Mouse (Mus musculus): ENCODE data around the gene 1700113H08Rik. TPM values are rescaled to one million over a fixed set of nuclear protein-coding genes. Genes with fewer than 3 reads are reported as not detected.

The 1700113H08Rik gene
- total RNA-seq (2015) (not detected in 2 replicates), total RNA-seq (2017) (not detected in 2 replicates)

DNA sequence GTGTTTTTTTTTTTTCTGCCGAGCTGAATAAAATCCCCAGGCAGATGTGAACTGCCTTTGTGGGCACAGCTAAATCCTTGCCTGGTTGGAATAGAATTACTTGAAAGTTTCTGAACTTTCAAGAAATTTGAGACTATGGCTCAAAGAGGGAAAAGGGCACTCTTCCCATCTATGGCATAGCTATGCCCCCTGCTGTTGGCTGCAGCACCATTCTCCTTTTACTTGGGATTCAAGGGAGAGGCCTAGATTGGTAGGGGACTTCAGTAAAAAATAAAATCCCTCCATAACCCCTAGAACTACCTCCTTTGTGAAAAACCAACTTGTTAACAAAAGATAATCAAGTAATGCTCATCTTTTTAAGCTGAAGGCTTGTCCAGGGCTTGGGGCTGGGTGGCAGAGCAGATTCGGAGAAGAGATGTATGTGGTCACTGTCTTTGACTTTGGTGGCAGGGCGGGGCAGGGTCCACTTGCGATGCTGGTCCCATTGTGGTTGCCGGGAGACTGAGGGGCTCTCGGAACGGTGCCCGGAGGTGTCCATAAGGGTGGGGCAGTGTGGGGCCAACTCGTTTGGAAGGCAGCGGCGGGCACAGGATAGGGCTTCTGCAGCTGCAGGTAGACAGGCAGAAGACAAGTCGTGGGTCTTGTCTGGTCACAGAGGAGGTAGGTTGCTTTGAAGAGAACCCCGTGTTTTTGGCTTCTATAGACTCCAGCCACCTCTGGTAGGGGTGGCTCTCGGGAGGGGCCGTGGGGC, at the start of gene 1700113H08Rik:
TSS of gene 1700113H08Rik (plus strand) at position 546 of the 751 bp plus-strand sequence.
- ATAC-seq (replicated peaks; ENCODE audit: poor library complexity), result no peak

DNA sequence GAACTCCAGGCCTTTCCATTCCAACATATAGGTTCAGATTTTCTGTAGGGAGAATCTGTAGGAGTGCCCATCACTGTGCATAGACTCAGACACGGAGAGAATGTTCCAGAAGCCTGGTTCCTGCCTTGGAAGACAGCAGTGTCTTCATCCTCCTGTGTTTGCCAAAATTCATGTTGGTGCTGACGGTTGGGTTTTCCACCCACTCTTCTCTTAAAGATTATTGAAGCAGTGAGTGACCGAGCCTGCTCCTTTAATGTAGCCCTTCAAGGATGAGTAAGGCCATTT, 49.7 kb upstream of the 1700113H08Rik start:
- ATAC-seq (replicated peaks; ENCODE audit: poor library complexity), result no peak

DNA sequence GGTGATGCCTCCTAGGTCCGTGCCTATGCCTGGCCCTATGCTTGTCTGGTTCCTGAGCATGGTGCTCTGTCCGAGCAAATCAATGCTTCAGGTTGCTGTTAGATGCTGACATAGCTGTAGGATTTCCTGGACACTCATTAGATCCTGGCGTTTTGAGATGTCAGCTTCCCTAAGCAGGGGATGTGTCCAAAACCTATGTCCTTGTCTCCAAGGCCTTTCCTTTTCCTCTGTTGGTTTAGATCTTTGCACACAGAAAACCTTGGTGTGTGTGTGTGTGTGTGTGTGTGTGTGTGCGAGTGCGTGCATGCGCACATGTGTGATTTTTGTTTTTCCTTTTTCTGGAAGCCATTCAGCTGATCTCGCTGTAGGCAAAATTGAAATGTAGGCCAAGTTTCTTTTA, 45.8 kb upstream of the 1700113H08Rik start:
- no peak for ATAC-seq (replicated peaks; ENCODE audit: poor library complexity)

DNA sequence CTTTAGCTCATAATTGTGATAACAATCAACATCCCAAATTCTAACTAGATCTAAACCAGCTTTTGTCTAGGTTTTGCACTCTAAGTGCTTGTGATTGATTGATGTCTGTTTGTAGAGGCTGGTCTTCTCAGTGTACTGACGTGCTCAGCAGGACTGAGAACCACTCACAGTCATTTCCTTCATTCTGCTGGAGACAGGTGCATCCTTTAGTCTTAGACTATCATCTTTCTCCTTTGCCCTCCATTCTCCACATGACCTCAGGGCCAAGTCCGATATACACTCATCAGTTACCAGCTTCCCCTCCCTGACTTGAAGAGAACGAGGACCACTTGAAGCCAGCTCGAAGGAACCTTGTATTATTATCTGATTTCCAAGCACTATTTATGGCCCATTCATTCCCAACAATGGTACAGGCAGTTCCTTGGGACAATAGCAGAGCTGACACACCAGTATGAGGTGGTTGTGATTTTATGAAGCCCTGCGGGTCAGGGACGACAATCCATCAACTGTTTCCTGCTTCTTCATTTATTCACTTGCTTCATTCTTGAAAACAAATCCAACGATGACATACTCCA, 43.4 kb upstream of the 1700113H08Rik start:
- no peak for ATAC-seq (replicated peaks; ENCODE audit: poor library complexity)

DNA sequence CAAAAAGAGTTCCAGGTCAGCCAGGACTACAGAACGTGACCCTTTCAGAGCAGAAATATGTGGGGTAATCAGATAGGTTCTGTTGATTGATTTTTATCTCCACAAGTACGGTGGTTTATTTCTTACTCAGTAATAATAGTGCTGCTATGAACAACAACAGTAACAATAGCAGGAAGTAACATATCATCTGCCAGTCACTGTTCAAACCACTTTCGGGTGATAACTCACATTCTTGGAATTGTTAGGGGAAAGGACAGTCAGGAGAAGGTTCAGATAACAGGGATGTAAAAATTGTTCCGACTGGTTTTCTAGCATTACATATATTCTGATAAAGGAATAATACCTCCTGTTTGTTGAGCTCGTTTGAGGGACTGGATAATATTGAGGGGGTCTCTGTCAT, 42.4 kb upstream of the 1700113H08Rik start:
- no peak for ATAC-seq (replicated peaks; ENCODE audit: poor library complexity)

DNA sequence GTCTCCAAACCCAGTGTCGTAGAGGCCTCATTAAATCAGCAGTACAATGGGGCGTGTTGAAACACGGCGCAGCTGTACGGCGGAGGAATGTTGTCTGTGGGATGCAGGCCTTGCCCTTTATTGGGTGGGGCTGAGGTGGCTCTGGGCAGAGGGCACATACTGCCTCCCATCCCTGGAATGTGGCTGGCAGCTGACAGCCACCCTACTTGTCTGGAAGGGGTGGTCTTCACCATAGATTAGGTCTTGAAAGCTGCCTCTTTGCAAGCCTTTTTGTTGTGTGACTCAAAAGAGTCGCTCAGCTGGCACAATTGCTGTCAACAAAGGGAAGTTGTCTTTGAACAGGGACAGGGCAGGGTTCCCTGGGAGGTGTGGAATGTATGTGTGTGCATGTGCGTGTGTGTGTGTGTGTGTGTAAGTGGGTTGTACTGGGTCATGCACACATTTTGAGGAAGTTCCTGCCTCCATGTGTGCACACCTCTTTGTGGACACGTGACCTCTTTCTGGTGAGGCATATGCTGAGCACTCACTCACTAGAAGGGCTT, 41.6 kb upstream of the 1700113H08Rik start:
- ATAC-seq (replicated peaks; ENCODE audit: poor library complexity), result peak; percentile 50; the same call in 1 of the 2 replicates

DNA sequence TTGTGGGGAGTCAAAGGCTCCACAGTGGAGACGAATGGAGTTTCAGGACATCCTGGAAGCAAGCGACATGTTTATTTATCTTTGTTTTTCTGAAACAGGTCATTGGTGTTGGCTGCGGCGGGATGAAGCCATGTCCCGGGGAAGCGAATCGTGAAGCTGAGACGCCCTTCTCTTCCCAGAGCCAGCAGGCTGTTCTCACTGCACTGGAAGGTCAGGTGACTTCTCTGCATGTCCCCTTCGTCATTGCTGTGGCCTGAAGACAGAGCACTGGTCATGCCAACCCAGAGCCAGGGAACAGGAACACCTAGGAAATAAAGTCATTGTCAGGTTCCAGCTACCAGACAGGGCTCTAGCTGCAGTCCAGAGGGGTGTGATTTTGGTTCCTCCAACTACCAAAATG, 39.0 kb upstream of the 1700113H08Rik start:
- no peak for ATAC-seq (replicated peaks; ENCODE audit: poor library complexity)

DNA sequence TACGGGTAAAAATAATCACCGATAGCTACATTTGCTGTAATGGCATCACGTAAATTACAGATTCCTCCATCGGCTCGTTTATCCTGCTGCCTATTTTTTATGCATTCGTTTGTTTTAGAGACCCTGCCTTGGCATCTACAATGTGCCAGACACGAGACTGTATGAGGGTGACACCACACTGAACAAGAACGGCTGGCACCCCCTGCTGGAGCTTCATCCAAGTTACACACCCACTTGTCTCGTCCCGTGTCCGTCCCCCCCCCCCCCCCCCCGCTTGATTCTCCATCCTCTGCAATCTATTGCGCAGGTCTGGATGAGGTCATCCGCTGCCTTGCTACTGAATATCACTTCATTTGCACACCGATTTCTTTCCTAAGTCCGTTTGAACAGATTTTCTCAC, 37.1 kb upstream of the 1700113H08Rik start:
- ATAC-seq (replicated peaks; ENCODE audit: poor library complexity), result peak; percentile 40; the same call in 1 of the 2 replicates

DNA sequence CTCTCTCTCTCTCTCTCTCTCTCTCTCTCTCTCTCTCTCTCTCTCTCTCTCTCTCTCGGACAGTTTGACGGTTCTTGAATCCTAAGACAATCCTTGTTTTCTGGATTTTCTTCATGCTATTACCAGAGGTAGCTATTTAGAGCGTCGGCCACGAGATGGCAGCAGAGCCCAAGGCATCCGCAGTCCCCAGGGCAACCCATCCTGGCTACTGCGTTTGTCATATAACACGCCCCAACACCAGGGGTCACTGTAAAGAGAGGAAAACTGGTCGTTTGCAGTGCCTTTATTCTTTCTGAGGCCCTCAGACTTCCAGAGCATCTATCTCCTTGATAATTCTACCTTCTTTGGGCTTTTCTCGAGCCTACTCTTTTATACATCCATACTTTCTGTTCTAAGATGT, 33.0 kb upstream of the 1700113H08Rik start:
- peak; percentile 100 for ATAC-seq (replicated peaks; ENCODE audit: poor library complexity)

DNA sequence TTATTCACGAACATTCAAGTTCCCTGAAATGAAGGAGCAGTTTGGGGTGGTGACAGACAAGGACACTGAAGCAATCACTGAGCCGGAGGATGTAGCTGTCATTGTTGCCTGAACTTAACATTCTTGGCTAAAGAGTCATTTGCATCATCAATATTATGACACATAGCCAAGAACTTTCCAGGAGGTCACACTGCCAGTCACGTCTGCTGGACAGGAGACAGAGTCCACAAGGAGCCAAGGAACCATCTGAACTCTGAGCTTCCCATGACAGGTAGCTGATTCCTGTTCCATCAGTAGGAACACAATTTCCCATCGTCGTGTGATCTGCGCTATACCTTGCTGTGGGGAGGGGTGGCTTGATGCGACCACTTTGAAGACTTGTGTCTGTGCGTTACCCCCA, 25.1 kb upstream of the 1700113H08Rik start:
- ATAC-seq (replicated peaks; ENCODE audit: poor library complexity), result no peak

DNA sequence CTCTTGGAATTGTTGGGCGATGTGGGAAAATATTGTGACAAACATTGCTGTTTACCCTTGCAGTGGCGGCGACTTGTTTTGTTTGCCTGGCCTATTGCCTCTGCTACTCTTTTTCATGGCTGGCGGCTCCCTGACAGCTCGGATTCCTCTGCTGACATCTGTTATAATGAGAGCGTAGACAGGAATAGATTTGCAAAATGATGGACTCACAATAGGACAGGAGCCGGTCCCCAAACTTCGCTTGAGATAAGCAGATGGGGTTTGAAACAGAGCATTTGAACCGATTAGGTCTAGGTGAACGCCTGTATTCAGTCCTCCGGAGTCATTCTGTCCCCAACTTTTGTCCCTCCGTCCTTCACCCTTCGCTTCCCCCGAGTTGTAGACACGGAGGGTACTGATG, 22.0 kb upstream of the 1700113H08Rik start:
- ATAC-seq (replicated peaks; ENCODE audit: poor library complexity), result no peak

DNA sequence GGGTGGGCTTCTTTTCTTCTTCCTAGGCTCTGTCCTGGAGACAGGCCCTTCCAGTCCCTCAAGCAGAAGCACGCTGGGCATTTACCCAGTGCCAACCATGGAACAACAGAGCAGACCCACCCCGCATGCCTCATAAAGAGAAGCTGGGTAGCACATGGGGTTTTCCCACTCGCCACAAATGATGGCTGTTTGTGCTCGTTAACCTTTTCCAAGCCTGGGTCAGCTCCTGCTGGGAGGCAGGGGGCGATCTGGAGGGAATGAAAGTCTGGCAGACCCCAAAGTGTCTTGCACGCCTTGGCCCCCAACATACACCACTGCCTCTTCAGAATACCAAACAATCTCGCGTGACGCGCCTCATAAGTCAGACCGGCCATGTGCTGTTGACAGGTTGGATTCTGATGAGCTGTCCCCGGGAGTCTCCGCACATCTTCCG, 21.6 kb upstream of the 1700113H08Rik start:
- no peak for ATAC-seq (replicated peaks; ENCODE audit: poor library complexity)

DNA sequence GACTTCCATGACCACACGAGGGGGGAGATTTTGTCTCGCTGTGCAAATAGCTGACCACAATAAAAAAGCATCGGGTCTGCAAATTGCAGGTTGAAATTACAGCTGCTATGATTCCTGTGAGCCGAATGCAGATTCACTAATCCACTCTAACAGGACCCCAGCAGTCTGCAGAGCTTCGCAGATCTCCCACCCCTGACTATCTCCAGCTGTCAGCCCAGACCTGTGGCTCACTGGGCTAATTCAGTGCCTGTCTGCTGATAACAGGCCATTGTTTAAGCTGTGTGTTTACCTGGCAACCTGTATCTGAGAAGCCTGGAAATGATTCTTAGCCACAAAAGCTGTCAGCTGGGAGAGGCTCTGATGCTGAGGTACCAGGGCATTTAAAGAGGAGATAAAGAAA, 20.8 kb upstream of the 1700113H08Rik start:
- no peak for ATAC-seq (replicated peaks; ENCODE audit: poor library complexity)

DNA sequence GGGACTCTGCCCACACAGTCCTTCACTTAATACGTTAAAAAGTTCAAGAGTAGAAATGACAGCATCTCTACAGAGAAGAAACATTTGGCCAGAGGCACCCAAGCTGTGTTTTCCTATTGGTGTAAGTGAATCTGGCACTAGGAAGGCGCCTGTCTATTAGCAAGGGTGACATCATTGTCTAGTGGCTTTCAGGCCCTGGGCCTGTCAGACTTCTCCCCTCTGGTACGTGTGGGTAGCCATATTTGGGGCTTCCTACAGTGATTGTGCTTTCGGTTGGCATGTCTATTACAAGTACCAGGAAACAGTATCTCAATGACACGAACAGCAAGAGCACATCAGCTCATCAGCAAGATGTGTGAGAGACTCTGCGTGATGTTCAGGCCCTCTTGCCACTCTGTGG, 18.5 kb upstream of the 1700113H08Rik start:
- ATAC-seq (replicated peaks; ENCODE audit: poor library complexity), result no peak

DNA sequence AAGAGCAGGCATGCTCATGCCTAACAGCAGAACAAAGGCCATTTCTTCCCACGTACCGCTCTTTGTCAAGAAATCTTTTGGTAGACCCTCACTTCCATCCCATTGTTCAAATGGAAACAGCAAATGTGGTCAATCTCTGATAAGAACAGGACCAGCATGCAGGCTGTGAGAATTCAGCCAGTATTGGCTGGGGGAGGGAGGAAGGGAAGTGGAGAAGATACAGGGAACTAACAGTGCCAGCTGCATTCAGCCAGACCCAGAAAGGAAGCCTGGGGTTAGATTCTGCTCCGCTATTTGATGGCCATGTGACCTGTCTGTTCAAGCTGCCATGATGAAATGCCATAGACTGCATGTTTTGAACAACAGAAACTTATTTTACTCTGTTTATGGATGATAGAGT, 18.0 kb upstream of the 1700113H08Rik start:
- ATAC-seq (replicated peaks; ENCODE audit: poor library complexity), result no peak

DNA sequence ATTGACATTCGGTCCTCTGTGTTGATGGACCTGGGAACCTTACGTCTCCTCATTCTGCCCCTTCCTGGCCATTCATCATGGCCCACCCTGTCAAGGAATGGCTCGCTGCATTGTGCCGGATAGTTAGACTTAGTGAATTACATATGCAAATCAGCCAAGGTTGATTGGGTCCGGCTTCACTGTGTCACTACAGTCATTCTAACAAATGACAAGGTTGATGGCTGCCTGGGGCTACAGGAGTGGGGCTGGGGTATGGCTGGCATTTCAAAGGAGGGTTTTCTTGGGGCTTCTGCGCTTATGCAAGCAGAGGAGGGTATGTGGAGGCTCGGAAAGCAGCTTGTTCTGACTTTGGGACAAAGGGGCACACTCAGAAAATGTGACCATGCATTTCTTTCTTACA, 16.6 kb upstream of the 1700113H08Rik start:
- no peak for ATAC-seq (replicated peaks; ENCODE audit: poor library complexity)

DNA sequence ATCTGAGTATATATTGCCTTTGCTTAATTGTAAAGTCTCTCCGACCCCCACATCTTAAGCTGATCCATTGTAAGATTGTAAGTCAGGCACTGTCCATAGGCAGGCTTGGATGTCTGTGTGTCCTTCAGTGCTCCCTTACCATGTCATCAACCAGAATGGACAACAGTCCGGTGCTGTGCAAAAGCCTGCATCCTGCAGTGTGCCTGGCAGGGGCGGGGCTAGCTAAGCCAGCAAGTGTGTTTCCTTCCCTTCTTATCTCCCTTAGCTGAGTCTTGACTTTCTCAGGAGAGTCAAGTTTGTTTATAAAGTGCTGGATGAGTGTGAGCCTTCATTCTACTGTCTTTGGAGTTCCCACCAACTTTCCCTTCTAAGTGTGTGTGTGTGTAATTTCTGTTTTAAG, 12.6 kb upstream of the 1700113H08Rik start:
- ATAC-seq (replicated peaks; ENCODE audit: poor library complexity), result no peak

DNA sequence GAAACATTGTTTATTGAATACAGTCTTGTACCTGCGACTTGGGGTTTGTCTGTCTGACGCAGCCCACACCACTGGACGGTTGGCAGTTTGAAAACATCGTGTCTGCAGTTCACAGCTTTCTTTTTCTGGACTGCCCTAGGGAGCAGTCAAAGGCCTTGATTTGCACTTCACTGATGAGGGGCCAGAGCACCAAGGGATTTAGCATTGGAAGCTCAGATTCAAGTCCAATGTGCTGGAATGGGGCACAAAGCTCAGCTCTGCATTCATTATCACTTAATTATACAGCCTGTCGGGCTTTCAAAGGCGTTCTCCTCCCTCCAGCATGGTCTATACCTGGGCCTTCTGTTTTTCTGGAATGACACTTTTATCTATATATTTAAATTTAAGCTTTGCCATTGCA, 11.4 kb upstream of the 1700113H08Rik start:
- ATAC-seq (replicated peaks; ENCODE audit: poor library complexity), result no peak

DNA sequence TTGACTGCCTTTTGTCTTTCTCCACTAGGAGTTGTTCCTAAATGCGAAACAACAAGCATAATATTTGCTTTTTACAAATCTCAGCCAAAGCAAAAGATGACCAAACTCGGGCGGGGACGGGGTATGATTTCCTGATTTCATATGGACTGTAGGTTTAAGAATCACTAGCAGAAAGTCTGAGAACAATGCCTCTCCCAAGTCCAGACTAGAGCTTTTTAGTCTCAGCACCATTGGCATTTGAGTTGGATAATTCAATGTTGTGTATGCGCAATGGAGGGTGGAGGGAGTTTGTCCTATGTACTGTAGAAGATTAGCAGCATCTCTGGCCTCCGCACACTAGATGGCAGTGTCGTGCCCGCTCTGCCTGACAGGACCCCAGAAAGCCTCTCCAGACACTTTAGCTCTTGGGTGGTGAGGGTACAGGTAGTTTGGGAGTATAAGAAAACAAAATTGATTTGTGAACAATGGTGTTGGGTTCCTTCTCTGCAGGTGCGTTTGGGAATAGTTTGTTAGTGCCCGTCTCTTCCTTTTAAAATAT, 10.8 kb upstream of the 1700113H08Rik start:
- peak; percentile 75; the same call in 1 of the 2 replicates for ATAC-seq (replicated peaks; ENCODE audit: poor library complexity)

DNA sequence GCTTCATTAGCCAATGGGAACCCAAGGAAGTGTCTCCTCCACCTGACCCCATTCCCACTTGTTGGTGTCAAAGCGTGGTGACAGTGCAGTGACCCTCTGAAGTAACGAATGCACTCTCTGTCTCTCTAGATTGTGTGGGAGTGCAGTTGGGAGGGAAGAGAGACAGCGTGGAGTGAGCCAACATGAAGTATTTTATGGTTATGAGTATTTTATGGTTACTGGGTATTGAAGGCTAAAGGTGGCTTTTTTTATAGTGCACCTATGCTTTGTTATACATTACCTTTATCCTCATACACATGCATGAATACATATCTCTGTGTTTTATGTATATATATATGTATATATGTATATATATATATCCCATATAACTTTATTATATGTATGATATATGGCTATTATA, 8.7 kb upstream of the 1700113H08Rik start:
- no peak for ATAC-seq (replicated peaks; ENCODE audit: poor library complexity)

DNA sequence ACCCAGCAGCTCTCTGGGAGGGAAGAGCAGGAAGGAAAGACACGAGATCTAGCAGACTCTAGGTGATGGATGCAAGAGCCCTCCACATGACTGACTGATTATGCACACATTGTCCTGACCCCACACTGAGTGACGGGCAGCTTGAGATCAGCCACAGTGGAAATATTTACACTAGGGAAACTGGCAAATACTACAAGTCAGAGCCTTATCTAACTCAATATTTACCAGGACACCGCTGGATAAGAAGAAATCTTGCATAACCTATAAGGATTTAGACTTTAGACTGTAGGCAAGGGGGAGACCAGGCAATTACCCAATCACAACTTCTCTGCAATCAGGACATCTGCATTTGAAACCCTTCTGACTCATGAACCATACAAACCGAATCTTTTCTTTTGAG, 6.1 kb upstream of the 1700113H08Rik start:
- no peak for ATAC-seq (replicated peaks; ENCODE audit: poor library complexity)

DNA sequence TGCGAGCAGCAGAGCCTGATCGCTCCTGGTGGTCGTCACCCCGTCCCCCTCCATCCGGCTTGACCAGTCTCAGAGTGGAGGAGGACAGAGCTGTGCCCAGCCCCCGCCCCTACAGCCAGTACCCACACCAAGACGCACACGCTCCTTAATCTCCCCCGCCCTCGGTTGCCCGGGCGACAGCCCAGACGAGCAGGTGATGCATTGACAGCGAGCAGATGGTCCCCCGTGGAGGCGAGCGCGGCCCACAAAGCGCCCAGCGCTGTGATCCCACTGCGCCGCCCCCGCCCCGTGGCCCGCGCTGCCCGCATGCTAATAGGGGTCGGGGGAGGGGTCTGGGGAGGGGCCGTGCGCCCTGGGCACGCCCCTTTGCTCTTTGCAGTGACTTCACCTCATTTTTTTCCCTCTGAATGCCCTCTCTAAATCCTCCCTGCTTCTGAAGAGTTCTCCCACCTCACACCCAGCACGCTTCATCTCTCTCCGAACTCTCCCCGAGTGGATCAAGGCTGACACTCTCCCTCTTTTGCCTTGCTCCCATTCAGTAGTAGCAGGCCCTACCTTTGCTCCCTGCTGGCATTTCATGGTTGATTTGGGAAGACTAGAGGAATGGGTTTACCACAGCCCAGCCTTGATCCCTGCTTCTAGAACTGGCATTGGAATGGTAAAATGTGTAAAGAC, 543 bp downstream of the 1700113H08Rik start:
- peak; percentile 34 for ATAC-seq (replicated peaks; ENCODE audit: poor library complexity)
